8 mouse cellular contexts compared by ENCODE assay signal in genomic region chr6:134928096-134928888, GRCm38 (mm10). TPM values are rescaled to one million over a fixed set of nuclear protein-coding genes. Genes with fewer than 3 reads are reported as not detected.
DNase-seq lines count a peak whose midpoint lies in the region; ATAC-seq lines count a peak whose summit lies in the region.

No protein-coding gene starts in this region.

- peak overlapping the region; percentile 99 for H3K27ac ChIP-seq in forebrain, embryonic 14.5 days (ENCODE audit: low read depth, low read length)

- H3K9me3 ChIP-seq in forebrain, embryonic 14.5 days (replicated peaks; ENCODE audit: control insufficient read depth, low read length): no peaks in the 10 kb centered on the region

- ATAC-seq in forebrain, embryonic 14.5 days: peak; percentile 86

- peaks cover 9% of the 10 kb centered on the region for H3K36me3 ChIP-seq in forebrain, embryonic 14.5 days (ENCODE audit: control insufficient read depth, insufficient read depth, low read length)

- WGBS in forebrain, embryonic 14.5 days: under 1% methylated on average over 63 of the region's 63 CpGs

- peaks cover 22% of the 10 kb centered on the region for H3K4me1 ChIP-seq in forebrain, embryonic 14.5 days (ENCODE audit: control insufficient read depth, insufficient read depth, low read length)

- no peaks in the 10 kb centered on the region for H3K27me3 ChIP-seq in forebrain, embryonic 14.5 days (replicated peaks; ENCODE audit: control insufficient read depth, insufficient read depth, low read length)

- peak overlapping the region; percentile 53 for H3K4me3 ChIP-seq in forebrain, embryonic 14.5 days (ENCODE audit: low read depth, low read length)

- intact Hi-C loops in heart, postnatal 36 days (cut with DNase I): loop anchor here (1.0 to 10.0 kb wide), 3 partner anchors 8 to 1897 kb away; partner anchors contain the start of genes BC049715, Cdkn1b and Wbp11

- H3K4me2 ChIP-seq in forebrain, embryonic 14.5 days (ENCODE audit: low read length): peak overlapping the region; percentile 90

- peak overlapping the region; percentile 87 for H3K9ac ChIP-seq in forebrain, embryonic 14.5 days (ENCODE audit: low read length)

- peak; percentile 97 for DNase-seq in MEL-GATA-1-ER (ENCODE audit: extremely low read depth, low read depth)
- DNase-seq in cerebellum, adult 11-12 months: peak; percentile 84
- DNase-seq in forebrain, embryonic 14.5 days (ENCODE audit: low spot score): peak; percentile 96
- peak; percentile 80 to 82 for DNase-seq in heart, postnatal 36 days
- DNase-seq in layer of hippocampus, adult 8-10 months (ENCODE audit: low spot score in 2 of 2): peak; percentile 31
- DNase-seq in lung, postnatal 10 days: peak; percentile 93
- DNase-seq in ovary, postnatal 14 days (ENCODE audit: low spot score): peak; percentile 73
- peak; percentile 72 to 77 for DNase-seq in thymus, postnatal 10 days (ENCODE audit: low spot score in 2 of 2)

RNA-seq across cellular contexts. Expression of gene Cdkn1b, which starts 8.1 kb away (rescaled TPM):
- polyA plus RNA-seq in forebrain, embryonic 14.5 days (2014; fragmentation: Nextera tagmentation; extraction: Ambion mirVana): 58.8 and 63.3 TPM in 2 replicates
- total RNA-seq in heart, postnatal 36 days (2021): 10 to 100 TPM; 50.9 to 53.6 TPM
- total RNA-seq in layer of hippocampus, adult 8-10 months (2022): 10 to 100 TPM; 35.4 to 46.5 (median 40.5) TPM

RNA-seq across cellular contexts. Expression of gene Gpr19, which starts 29.9 kb away (rescaled TPM):
- 42.4 and 46.2 TPM in 2 replicates for polyA plus RNA-seq in forebrain, embryonic 14.5 days (2014; fragmentation: Nextera tagmentation; extraction: Ambion mirVana)
- total RNA-seq in heart, postnatal 36 days (2021): 1 to 10 TPM; 4.4 to 5.2 TPM
- 10 to 100 TPM; 25.3 to 28.9 (median 27.3) TPM for total RNA-seq in layer of hippocampus, adult 8-10 months (2022)

RNA-seq across cellular contexts. Expression of gene Apold1, which starts 53.2 kb away (rescaled TPM):
- 3.5 and 4.8 TPM in 2 replicates for polyA plus RNA-seq in forebrain, embryonic 14.5 days (2014; fragmentation: Nextera tagmentation; extraction: Ambion mirVana)
- 10 to 100 TPM in 1 of 2 experiments, 1 to 10 TPM in 1; 5.1 to 15.6 TPM for total RNA-seq in heart, postnatal 36 days (2021)
- total RNA-seq in layer of hippocampus, adult 8-10 months (2022): 1 to 10 TPM; 2.5 to 3.2 (median 3.1) TPM

Comparison
In these comparisons a context has a peak if more than half of its experiments do, and no peak if none do; other contexts are left out.
1. Peak in every context shown above with its lines: DNase-seq, ATAC-seq, H3K4me3 ChIP-seq and H3K27ac ChIP-seq.
2. DNase-seq: peak in every context shown above with its lines; median percentile 97 in MEL-GATA-1-ER; 96 in forebrain, embryonic 14.5 days; 93 in lung, postnatal 10 days; 84 in cerebellum, adult 11-12 months; 81 in heart, postnatal 36 days; 74 in thymus, postnatal 10 days; 73 in ovary, postnatal 14 days; 31 in layer of hippocampus, adult 8-10 months.
3. RNA of gene Gpr19, which starts 29.9 kb away (total RNA-seq): 25.3 to 28.9 TPM in layer of hippocampus, adult 8-10 months; 4.4 to 5.2 TPM in heart, postnatal 36 days; every median in the first group is over 4 times any median in the second.